Mouse (Mus musculus) lung, postnatal 36 days (tissue): Measurements from ENCODE around the gene Kdsr.

Source experiments
- DNase-seq: peaks from one replicate; pipeline ENCODE4 v3.0.0; 2022; ENCODE audit warnings: mixed read lengths

Gene Kdsr

DNA sequence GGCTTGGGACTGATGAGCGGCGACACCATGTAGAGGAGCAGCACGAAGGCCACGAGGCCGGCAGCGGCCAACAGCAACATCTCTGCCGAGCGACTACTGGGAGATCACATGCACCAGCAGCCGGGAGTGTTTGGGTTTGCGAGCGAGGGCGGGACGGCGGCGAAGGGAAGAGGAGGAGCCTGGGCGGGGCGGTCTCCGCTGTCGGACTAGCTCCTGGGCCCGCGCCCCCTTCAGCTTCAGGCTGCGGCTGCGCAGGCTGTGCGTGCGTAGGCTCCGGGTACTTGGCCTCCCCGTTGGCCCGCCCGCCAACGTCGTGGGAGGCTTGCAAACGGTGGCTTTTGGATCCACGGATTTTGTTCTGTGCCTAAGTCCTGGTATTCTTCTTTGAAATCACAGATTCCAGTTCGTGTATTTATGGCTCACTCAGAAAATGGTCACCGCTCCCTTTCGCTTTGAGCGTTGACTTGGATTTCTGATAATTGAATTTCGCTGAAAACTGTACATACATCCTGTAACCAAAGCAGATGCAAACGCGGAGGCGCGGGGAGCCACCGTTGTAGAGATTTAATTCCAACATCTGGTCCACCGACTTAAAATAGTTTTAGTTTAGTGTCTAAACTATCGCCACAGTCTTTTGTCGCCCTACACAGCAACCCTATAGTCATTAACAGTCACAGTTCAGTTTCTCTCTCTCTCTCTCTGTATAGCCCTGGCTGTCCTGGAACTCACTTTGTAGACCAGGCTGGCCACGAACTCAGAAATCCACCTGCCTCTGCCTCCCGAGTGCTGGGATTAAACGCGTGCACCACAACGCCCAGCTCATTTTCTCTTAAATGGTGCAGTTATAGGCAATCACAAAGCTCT is at the start of gene Kdsr:
Kdsr (minus strand) TSS at position 156 of the 864 bp plus-strand sequence.
- DNase-seq: peak; percentile 98

DNA sequence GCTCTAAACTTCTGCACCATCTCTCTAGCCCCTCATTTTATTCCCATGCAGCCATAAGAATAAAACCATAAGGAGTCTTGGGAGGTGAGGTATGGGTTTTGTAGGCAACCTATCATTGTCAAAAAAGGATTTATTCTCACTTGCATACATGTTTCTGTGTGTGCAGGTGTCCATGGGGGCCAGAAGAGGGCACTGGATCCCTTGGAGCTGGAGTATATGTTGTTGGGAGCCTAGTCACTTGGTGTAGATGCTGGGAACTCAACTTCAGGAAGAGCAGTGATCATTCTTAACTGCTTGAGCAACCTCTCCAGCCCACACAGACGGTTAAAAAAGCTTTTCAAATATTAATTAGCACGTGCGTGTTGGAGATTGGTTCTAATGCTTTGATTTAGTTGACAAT is 40.4 kb upstream of the Kdsr start:
- no peak for DNase-seq

DNA sequence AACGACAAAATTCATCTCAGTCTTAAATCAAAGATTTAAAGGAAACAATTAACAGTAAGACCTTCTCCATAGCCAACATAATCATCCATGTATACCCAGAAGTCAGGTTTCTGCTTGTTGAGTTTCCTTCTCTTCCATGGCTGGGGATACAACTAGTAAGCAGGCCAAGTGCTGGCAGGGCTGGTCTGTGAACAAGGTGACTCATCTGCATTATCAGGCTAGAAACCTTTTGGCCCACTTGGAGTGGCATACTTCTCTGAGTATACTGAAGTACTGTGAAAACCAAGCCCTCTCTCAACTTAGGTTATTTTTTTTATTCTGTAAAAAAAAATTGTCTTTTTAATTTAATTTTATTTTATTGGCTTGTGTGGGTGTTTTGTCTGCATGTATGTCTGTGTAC is 39.9 kb upstream of the Kdsr start:
- peak; percentile 51 for DNase-seq

DNA sequence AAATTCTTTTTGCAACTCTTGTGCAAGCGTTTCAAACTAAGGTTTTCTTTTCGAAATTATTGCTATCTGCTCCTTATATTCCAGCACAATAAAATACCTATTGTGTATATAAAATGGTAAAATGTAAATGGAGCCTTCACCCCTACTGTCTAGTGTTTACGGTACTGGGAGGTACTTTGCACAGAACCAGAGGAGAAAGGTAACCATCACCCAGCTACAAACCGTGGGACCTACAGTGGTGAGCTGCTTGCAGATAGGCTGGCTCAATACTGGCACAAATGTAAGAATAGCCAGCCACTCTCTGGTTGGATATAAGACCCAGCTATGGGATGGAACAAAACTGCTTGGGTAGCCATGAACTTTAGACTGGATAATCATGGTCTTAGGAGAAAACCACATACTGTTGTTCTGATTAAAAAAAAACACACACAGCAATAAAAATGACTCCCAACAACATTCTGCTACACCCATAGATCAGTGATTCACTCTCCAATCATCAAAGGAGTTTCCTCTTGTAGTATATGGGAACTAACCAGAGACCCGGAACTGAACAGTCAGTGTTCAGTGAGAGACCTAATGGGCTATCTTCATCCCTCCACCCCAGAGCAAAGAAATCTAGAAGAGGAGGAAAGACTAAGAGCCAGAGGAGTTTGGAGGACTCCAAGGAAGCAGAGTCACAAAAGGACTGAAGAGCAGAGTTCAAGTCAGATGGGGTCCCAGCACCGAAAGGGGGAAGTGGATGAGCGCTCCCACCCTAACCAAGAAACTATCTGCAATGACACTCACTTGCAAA is 37.7 kb upstream of the Kdsr start:
- no peak for DNase-seq

DNA sequence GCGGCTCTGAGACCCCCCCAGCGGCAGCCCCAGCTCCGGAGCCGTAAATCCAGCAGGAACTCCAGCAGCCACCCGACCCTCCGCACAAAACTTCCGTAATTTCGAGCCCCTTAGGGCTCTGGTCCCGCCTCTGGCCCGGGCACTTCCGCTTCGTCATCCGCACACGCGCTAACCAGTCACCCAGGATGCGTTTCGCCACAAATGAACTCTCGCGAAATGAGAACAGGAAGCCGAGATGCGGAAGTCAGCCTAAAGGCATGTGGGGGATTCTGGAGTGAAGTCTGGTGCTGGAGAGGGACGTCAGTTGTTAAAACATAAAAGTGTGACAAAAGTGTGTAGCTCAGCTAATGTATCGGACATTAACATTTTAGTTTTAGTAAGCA is 37.0 kb upstream of the Kdsr start, which contains the start of gene Vps4b:
Vps4b (minus strand) TSS at position 187 of the 383 bp plus-strand sequence.
- DNase-seq: peak; percentile 97

DNA sequence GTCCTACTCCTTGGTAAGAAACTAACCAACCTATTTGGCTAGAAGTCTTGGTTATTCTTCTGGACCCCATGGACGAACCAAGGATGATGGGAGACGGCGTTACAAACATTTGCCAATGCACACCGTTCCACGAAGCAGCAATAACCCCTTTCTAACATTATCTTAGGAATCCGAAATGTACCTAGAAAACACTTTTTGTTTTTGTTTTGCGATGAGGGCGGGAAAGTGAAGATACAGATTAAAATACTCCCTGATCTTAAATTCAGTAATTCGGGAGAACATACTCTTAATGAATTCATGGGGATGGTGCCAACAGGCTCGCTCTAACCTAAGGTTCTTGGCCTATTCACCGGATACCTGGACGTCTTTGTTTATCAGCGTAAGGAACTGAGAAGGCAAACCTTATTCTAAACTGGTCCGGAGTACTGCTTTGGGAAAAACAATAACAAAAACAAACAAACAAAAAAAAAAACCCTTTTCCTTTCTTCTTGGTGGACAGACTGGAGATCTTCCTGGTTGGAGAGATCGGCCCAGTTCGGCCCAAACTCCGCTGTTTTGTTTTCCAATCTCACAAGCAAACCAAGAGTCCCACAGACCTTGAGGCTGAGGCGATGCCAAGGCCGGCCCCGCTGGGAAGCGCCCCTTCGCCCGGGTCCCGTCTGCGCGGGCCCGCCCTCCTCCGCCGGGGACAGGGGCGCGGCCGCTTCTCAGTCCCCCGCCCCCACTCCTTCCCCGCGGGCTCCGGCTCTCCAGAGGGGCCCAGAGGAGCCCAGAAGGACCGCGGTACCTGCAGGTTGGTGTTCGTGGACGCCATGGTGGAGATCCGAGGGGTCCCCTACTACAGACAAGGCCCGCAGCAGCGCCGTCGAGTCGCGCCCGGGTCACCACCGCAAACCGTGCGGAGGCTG is 36.4 kb upstream of the Kdsr start:
- DNase-seq: peak; percentile 33

DNA sequence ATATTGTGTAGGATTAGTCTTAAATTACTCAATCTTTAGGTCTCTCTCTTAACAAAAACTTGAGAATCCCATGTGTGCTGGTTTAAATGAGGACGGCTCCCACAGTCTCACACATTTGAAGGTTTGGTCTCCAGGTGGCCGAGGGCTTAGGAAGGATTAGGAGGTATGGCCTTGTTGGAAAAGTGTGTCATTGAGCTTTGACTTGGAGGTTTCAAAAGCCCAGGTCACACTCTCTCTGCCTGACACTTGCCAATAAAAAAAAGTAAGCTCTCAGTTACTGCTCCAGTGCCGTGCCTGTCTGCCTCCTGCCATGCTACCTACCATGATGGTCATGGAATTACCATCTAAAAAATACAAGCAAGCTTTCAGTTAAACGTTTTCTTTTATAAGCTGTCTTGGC is 15.4 kb upstream of the Kdsr start:
- DNase-seq: no peak

DNA sequence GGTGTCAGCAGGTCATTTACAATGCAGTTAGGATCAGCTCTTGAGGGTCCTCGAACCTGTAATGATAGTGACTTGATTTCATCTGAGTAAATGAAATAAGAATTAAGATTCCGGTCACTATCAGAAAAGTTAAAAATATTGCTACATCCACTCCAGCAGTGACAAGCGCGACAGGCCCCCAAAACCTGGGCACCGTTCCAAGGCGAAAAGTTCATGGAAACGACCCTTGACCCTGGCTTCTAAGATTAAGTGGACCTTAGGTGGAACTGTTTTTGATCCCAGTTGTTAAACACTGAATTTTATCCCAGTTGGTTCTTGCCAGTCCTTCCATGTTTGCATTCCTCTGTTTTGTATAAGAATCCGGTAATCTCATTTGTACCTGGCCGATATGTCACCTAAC is 14.6 kb upstream of the Kdsr start:
- no peak for DNase-seq

DNA sequence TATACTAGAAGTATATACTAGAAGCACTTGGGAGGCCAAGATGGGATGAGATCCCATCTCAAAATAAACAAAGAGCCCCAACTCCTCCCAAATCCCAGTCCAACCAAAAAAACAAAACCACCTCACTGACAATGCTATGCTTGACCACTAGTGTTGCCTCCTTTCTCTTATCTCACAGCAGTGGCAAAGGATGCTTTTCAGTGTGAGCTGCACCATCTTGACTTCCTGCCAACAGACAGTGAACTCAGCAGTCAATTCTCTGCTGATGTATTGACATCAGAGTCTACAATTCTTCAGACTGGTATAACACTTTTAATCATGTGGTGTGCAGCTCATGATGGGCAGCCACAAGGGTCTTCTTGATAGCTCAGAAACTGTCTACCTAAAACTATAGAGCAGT is 9.2 kb upstream of the Kdsr start:
- no peak for DNase-seq

DNA sequence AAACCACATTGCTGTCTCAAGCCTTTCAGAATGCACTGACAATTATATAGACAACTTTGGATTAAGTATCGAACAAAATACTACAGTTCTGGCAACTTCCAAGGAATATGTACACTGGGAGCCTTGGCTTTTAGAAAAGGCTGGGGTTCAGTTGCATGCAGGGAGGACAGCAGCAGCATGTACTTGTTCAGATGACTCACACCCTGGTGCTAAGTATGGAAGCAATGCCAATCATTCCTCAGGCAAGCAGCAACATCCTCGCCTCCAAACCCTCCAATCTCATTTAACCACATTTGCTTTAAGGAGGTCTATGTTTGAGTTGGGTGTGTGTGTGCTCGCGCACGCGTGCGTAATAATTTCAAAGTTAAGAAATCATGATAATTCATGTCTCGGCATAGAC is 6.2 kb upstream of the Kdsr start:
- DNase-seq: no peak

DNA sequence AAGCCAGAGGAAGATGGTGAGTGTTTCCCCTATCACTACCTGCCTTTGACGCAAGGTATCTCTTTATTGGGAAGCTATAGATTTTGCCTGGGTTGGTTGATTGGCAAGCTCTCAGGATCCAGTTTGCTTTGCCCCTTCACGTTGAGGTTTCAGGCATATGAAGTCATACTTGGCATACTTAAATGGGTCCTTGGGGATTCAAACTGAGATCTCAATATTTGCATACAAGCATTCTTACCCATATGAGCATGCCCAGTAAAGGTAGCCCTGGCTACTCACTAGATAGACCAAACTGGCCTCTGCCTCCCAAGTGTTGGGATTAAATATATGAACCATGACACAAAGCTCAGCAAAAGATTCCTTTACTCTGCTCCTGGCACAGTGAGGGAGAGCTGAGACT is 5.3 kb upstream of the Kdsr start:
- no peak for DNase-seq

DNA sequence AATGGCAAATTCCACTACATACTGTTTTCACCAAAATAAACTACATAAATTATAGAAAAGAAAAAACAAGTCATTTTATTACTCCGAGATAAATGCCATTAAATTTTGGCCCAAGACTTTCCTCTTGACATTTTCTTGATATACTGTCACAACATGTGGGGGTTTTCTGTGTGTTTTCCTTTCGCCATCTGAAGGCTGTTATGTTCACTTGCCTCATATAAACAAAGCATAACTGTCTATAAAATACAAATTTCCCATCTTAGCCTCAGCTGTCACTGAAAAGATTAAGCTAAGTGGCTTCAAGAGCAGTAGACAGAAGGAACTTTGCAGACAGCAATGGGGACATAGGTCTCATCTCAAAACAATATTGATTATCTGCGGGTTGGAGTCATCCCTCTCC is 4.8 kb upstream of the Kdsr start:
- no peak for DNase-seq

DNA sequence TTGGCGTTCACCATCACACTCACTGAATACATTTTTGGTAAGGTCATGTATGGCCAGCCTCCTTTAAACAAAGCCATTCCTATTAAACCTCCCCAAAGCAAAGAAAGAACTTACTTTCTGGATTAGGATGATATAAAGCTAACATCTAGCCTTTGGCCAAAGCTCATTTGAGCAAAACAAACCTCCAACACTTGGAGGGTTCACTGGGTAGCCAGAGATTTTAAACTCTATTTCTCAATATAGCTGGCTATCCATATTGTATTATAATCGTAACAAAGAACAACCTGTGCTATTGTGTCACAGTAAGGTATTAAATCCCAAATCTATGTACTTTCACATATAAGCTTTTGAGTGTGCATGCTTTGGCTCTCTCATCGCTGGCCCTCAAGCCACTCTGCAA is 1.2 kb upstream of the Kdsr start:
- DNase-seq: no peak

DNA sequence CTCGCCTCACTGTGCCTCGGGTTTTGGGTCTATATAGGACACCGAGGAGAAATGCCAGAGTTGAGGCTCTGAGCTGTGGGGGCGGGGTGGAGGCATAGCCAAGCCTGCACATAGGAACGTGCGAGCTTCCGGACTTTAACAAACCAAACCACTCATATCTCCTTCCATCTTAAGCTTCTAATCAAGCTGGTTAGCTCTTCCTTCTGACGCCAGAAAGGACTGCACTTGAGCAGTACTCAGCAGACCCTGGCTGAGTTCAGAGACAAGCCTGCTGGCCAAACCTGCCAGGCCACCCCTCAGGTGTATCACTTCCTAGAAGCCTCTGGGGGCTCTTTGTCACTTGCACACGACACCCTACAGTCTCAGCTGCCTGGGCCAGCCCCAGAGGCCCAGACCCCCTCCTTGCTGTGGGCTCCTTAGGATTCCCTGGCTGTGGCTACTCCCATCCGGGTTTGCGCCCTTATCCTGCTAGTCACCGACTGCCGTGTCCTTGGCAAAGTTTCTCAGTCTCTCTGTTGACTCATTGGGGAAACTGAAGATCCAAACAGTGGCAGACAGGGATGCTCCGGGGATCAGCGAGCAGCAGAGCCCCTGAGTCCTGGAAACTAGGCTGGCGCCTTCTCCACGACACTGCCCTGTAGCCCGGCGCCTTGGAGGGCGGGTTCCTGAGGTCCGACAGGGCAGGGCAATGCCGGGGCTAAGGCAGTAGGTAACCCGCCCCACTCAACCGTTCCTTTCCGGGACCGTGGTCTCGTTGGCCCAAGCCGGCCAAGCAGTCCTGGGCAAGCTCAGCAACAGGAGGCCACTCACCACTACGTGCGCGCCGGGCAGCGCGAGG is 574 bp downstream of the Kdsr start:
- peak; percentile 52 for DNase-seq

DNA sequence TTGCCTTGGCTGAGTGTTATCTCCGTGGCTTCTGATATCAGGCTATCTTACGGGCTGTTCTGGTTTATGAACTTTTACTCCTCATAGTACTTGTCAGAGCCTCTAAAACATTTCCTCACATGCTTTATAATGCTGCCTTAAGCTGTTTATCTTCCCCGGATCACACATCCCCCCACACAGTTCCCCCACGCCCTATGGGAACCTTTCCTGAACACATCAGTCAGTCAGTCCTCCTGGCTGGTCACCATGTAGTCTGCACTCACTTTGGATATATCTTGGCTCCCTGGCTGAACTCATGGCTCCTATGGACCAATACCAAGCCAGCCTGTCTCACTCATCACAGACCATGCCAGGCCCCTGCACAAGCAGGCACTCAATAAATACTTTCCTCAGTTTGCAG is 2.9 kb downstream of the Kdsr start:
- DNase-seq: peak; percentile 39

DNA sequence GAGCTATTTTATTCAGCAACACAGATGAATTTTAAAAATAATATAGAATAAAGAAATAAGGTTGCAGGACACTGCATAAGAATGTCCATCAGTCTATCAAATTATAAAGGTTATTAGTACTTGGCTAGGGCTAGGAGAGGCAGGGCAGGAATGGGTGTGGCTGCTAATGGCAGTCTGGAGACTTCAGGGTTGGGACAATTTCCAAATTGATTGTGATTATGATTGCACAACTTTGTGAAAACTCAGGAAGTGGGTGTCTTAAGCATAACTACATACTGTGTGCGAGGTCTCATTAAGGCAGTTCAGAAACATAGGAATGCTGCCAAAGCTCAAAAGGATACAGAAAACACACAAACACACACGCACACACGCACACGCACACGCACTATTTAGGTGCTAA is 7.5 kb downstream of the Kdsr start:
- peak; percentile 71 for DNase-seq

DNA sequence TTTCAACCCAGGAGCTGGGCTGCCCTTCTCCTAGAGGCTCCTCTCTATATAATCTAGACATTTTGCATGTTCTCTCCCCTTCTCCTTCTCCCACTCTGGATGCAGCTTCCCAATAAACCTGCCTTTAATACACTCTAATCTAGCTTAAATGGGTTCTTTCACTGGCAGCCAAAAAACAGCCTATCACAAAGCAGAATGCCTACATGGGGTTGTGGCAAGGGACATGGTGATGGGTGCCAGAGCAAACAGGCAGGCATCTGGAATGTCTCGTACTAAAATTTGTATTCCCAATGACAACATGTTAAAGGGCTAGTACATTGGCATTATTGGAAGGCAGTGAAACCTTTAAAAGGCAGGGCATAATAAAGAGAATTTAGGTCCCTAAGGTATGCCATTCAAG is 8.9 kb downstream of the Kdsr start:
- DNase-seq: no peak

DNA sequence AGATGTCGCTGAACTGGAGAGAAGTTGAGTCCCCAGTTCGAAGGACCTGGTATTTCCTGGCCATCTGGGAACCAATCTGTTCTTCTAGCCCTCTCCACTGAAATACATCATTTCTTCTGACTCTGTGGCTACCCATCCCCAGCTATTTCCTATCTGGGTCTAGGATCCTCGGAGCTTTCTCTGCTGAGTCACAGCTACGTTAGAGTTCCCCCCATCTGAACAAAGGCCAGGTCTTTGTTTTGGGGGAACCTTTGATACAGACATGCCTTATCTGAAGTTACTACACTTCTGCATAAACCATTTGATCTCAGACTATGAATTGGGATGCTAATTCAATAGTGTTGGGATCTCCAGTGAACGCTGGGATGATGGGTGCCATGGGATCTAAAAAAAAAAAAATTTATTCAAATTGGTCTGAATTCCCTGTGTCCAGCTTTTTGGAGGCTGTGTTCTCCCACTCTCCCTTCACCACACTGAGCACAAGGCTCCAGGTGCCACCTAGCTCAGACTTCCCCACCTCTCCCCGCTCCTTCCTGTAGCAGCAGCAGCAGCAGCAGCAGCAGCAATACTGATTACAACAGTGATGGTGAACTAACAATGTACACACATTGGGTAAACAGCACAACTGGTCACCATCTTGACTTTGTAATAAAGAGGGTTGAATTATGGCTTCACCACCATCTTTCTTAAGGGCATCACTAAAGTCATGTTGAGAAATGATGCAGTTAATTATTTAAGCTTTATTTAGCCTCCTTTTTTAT is 10.8 kb downstream of the Kdsr start:
- DNase-seq: no peak

DNA sequence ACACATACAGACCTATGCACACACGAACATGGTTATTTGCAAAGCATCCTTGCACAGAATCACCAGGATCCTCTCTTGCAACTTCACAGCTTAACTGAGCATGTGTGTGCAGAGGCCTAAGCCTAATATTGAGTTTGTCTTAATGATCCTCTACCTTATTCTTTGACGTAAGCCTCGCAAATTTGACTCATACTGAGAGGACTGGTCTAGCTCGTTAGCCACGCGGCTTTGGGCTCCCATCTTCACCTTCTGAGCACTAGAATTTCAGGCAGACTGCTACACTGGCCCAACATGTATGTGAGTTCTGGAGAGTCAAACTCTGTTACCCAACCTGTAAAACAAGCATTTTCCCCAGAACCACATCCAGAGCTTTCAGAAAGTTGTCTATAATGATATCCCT is 16.5 kb downstream of the Kdsr start:
- DNase-seq: no peak

DNA sequence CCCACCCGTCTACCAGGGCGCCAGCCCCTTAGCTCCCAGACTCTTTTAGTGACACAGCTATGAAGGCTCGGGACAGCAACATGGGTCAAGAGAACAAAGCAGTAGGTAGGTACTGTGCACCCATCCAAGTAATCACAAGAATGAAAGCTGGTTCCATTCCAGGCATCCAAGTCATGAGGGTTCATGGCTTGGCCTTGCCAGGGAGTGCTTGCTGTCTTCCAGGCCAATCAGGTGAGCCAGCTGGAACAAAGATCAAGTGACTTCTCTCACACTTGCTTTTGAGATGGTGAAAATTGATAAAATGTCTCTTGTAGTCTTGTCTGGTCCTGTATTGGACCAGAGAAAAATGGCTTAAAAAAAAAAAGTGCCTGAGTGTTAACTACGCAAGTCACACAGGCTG is 18.8 kb downstream of the Kdsr start:
- no peak for DNase-seq

DNA sequence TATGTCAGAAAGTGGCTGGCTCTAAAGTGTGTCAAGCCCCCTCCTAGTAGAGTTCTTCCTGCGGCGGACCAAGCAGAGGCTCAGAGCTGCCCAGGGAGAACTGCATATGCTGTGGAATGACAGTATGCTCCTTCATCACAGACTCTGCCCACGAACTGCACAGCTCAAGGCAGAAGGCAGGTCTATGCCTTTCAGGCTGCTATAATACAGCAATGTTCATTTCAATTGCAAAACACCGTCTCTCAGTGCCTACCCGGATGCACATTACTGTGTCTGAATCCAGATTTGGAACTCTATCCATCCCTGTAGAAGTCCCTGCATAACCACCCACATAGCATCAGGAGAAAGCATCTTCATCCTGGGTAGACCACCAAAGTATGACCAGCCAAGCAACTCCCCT is 19.7 kb downstream of the Kdsr start:
- DNase-seq: no peak
